Mouse (Mus musculus) heart, embryonic 10.5 days (tissue): Measurements from ENCODE around the gene Ccdc85b. TPM values are rescaled to one million over a fixed set of nuclear protein-coding genes. Genes with fewer than 3 reads are reported as not detected.
A peak's percentile ranks its signal among the peaks of the same experiment; 100 is the strongest.

ENCODE experiments used
- DNase-seq: peaks from one replicate; pipeline ENCODE4 v3.0.0-alpha.2; 2017; ENCODE audit warnings: low spot score
- H3K27ac ChIP-seq: fragments of 300-500 bp; sonication (generic); 2 replicates; pipeline ENCODE4 v1.5.1; 2016; ENCODE audit warnings: mild to moderate bottlenecking
- H3K27me3 ChIP-seq: fragments of 300-500 bp; sonication (generic); 2 replicates; pipeline ENCODE4 v1.6.1; 2016; ENCODE audit warnings: mild to moderate bottlenecking; ENCODE audit not compliant: poor library complexity, insufficient read depth, severe bottlenecking
- H3K36me3 ChIP-seq: fragments of 300-500 bp; sonication (generic); 2 replicates; pipeline ENCODE4 v1.6.1; 2016; ENCODE audit warnings: mild to moderate bottlenecking, moderate library complexity
- H3K4me1 ChIP-seq: fragments of 300-500 bp; sonication (generic); 2 replicates; pipeline ENCODE4 v1.6.1; 2016; ENCODE audit warnings: mild to moderate bottlenecking
- H3K4me3 ChIP-seq: fragments of 300-500 bp; sonication (generic); 2 replicates; pipeline ENCODE4 v1.5.1; 2016; ENCODE audit warnings: mild to moderate bottlenecking, moderate library complexity
- H3K9me3 ChIP-seq: fragments of 300-500 bp; sonication (generic); 2 replicates; pipeline ENCODE4 v1.6.1; 2016; ENCODE audit warnings: mild to moderate bottlenecking, moderate library complexity
- WGBS: fragments of 180-500 bp; shearing (Covaris S2); methylation state at CpG from one replicate; pipeline ENCODE4 v1.1.7; 2016; 5-methylcytosine and 5-hydroxymethylcytosine counted together
- polyA plus RNA-seq: library from polyadenylated mRNA; unstranded; fragments of >200 nt; fragmentation: Nextera tagmentation; extraction: Ambion mirVana; gene quantifications from 2 replicates; pipeline ENCODE4 v1.2.1, GENCODE M21; 2016

Ccdc85b gene
- polyA plus RNA-seq, 1 experiment from 2014 or later = 11.6 TPM

DNA sequence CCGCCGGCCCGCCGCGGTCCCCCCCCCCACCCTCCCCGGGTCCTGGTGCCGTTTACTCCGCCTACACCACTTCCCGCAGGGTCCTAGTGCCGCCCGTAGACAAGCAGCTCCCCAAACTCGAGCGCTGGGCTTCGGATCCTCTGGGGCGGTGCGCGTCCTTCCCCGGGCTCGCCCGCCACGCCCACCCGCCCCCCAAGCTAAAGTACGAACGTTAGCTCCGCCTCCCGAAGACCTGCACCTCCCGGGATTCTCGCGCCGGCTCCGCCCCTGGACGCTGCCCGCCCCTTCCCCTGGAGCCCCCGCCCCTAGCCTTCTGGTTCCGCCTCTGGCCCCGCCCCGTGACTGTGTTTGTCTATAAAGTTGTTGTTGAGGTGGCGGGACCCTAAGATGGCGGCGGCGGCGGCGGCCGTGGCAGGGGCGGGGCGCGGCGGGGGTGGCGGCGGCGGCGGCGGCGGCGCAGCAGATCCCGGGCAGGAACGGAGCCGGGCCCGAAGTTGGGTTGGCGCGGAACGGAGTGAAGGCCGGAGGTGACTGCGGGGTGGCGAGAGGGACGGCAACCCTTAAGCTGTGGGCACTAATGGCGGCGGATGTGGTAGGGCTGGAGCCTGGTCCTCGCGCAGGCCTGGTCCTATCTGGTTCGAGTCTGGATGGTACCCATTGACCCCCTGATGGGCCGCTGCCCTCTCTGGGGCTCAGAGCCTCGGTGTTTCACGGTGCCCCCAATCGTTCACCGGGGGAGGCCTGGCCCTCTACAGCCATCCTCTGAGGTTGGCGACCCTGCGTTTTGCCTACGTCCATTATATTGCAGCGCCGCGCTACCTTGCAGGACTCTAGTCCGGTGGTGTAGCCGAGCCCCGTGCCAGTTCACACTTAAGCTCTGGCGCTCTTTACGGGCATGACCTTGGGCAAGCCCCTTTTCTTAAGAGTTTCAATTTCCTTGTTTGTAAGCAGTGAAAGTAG lies 32.6 kb downstream of the Ccdc85b start, which contains the start of the genes Drap1 and AI837181:
Gene Drap1 (minus strand): TSS at position 198 of the 960 bp plus-strand sequence.
Gene AI837181 (plus strand): TSS at position 363 of the 960 bp plus-strand sequence.
- under 1% methylated on average over 73 of the region's 87 CpGs for WGBS
- H3K4me1 ChIP-seq = peaks cover 30% of the 10 kb centered on the region
- H3K27ac ChIP-seq = peak within 1 kb of the TSS; percentile 95
- H3K4me3 ChIP-seq = peak within 1 kb of the TSS; percentile 84
- H3K36me3 ChIP-seq = peaks cover 46% of the 10 kb centered on the region
- peak; percentile 99 for DNase-seq
- H3K27me3 ChIP-seq = no peaks in the 10 kb centered on the region
- H3K9me3 ChIP-seq = no peaks in the 10 kb centered on the region

DNA sequence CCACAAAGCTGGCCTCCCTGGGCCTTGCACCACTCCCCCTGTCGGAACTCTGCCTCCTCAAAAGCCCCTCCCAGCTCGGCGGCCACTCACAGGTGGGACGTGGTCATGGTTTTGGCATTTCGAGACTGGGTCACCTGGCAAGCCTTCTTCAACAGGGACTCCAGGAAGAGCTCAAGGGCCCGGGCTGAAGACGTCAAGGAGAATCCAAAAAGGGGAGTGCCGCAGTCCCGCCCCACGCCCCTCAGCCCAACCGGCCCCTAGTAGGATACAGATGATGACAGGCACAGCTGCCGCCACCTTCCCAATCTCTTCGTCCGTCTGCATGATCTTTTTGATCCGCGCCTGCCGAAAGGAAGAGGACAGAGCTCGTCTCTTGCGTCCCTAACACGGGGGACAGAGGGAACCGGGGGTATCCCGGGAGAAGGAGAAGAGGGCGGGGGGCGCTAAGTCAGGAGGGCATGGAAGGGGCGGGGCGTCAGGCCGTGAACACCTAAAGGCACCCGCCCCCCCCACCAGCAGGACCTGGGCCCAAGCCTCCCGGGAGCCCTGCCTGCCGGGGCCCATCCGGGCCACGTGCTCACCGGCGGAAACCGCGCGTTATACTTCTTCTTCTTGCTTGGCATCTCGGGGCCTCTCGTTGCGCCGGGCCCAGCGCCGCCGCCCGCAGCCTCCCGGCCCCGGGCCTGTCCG lies 33.5 kb downstream of the Ccdc85b start:
- Histone ChIP-seq H3K36me3 (peaks cover 49% of the 10 kb centered on the region), H3K27me3 (no peaks in the 10 kb centered on the region), H3K9me3 (no peaks in the 10 kb centered on the region), H3K27ac (peak overlapping the region; percentile 95), H3K4me1 (peaks cover 30% of the 10 kb centered on the region), H3K4me3 (peak overlapping the region; percentile 84)
- under 1% methylated on average over 37 of the region's 48 CpGs for WGBS
- DNase-seq = peak; percentile 92

DNA sequence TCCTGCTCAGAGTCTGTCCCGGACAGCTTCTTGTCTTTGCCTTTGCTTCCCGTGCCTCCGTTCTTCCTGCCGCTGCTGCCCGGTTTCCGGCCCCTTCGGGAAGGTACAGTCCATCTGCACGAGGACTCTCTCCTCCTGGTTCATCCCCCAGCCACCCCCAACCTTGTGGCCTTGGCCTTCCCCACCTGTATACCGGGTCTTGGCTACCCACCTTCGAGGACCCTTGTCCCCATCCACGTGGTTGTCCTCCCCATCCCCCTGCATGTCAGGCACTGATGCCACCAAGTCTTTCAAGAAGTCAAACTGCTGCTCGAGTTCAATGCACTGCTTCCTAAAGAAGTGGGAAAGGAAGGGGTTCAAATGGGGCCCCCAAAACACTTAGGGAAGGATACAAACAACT lies 34.1 kb downstream of the Ccdc85b start:
- peak overlapping the region; percentile 84 for H3K4me3 ChIP-seq
- peak overlapping the region; percentile 95; the same call in 1 of the 2 replicates for H3K27ac ChIP-seq
- WGBS = 65% methylated on average over 12 of the region's 12 CpGs
- no peak for DNase-seq
- H3K4me1 ChIP-seq = peaks cover 30% of the 10 kb centered on the region
- H3K36me3 ChIP-seq = peaks cover 49% of the 10 kb centered on the region
- H3K27me3 ChIP-seq = no peaks in the 10 kb centered on the region
- no peaks in the 10 kb centered on the region for H3K9me3 ChIP-seq

DNA sequence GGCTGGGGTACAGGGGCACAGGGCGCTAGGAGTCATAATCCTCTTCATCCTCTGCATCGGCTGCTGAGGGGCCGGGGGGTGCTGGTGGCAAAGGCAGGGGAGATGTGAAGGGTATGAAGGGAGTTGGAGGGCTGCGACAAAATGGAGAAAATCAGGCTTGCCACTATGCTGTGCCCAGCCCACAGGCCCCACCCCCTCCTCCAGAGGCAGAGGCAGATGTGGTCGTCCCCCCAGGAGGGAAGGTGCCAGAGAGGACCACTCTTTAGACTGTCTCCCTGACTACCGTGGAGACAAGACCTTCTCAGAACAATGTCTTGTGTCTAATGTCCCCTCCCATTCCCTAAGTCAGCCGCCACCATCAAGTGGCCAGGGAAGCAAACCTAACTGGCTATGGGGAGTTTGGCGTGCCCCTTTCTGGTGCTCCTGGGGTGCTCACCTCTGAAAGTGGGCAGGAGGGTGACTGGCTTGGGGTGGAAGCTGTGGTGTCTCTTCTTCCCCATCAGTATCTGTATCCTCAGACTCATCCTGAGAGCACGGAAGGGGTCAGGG lies 34.7 kb downstream of the Ccdc85b start:
- no peaks in the 10 kb centered on the region for H3K9me3 ChIP-seq
- peaks cover 55% of the 10 kb centered on the region for H3K36me3 ChIP-seq
- peak overlapping the region; percentile 84 for H3K4me3 ChIP-seq
- peaks cover 30% of the 10 kb centered on the region for H3K4me1 ChIP-seq
- no peaks in the 10 kb centered on the region for H3K27me3 ChIP-seq
- DNase-seq = no peak
- 89% methylated on average over 9 of the region's 9 CpGs for WGBS
- H3K27ac ChIP-seq = no peak overlapping the region

DNA sequence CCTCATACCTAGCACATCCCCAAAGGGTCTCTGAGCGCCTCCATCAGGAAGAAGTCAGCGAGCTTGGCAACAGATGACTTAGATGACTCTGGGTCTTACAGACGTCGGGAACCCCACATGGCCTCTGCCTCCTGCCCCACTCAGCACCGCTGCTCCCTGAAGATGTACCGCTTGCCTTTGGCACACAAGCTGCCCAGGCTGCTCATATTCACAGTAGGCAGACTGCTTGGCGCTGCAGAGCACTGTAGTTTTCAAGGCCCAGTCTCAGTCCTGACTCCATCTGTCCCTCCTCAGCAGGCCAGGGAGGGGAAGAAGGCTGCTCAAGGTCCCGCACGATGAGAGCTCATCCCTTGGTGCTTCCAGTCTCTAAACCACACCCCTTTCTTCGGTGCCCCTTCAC lies 35.4 kb downstream of the Ccdc85b start:
- peaks cover 30% of the 10 kb centered on the region for H3K4me1 ChIP-seq
- no peaks in the 10 kb centered on the region for H3K27me3 ChIP-seq
- H3K9me3 ChIP-seq = no peaks in the 10 kb centered on the region
- H3K27ac ChIP-seq = no peak overlapping the region
- no peak for DNase-seq
- peaks cover 54% of the 10 kb centered on the region for H3K36me3 ChIP-seq
- 81% methylated on average over 10 of the region's 10 CpGs for WGBS
- H3K4me3 ChIP-seq = no peak overlapping the region

DNA sequence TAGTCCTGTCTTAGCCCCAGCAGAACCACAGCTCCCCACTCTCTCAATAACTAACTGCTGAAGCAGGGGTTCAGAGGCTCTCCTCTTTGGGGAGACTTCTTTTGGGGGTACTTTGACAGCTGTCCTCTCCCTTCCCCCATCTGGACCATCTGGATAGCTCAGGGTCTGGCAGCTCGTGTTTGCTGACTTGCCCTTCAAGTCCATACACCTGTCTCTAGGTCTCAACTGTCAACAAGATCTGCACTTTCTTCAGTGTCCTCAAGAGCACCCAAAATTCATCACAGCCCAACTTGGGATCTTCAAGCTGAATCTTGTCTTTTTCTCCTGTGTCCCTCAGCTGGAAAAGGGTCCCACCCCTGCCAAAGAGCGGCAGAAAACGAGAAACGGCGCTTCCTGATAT lies 35.9 kb downstream of the Ccdc85b start:
- Histone ChIP-seq H3K27ac (no peak overlapping the region), H3K36me3 (peaks cover 49% of the 10 kb centered on the region), H3K27me3 (no peaks in the 10 kb centered on the region), H3K4me3 (no peak overlapping the region), H3K4me1 (peaks cover 26% of the 10 kb centered on the region), H3K9me3 (no peaks in the 10 kb centered on the region)
- DNase-seq = no peak
- WGBS = 94% methylated on average over 5 of the region's 5 CpGs

DNA sequence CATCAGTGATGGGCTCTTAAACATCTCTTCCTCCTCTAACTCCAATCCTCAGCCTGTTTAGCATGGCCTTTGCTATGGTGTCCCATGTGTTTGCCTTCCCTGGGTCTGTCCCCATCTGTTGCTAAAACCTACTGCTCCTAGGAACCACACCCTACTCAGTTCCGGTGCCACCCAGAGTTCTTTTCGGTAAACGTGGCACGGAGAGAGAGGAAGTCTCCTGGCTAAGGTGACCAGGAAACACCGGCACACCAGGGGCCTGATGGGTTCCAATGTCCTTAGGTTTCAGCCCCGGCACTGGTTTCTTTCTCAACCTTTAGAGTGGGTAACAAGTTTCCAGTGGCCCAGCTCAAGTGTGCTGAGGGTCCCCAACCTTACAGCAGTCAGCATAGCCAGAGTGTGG lies 37.1 kb downstream of the Ccdc85b start:
- DNase-seq = no peak
- Histone ChIP-seq H3K27ac (no peak overlapping the region), H3K4me3 (no peak overlapping the region), H3K4me1 (peaks cover 14% of the 10 kb centered on the region), H3K9me3 (no peaks in the 10 kb centered on the region), H3K36me3 (peaks cover 40% of the 10 kb centered on the region), H3K27me3 (no peaks in the 10 kb centered on the region)
- WGBS = 91% methylated on average over 6 of the region's 6 CpGs

DNA sequence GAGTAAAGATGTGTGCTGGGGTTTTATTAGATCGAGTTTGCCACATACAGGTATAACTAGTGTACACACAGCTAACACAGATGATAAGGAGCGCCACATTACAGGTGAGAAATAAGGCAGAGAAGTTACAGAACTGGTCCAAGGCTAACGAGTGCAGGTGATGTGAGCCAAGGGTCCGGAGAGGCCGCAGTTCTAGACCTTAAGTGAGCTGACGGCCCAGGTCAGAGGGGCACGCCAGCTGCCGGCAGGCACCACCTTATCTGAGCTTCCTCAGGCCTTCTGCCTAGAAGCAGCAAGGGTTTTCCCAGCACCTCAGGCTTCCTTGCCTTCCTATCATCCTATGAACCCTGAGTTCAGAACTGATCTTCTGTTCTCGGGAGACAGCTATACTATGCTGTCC lies 38.1 kb downstream of the Ccdc85b start:
- DNase-seq = no peak
- no peak overlapping the region for H3K4me3 ChIP-seq
- peaks cover 40% of the 10 kb centered on the region for H3K36me3 ChIP-seq
- peaks cover 14% of the 10 kb centered on the region for H3K4me1 ChIP-seq
- 81% methylated on average over 9 of the region's 9 CpGs for WGBS
- H3K9me3 ChIP-seq = no peaks in the 10 kb centered on the region
- no peak overlapping the region for H3K27ac ChIP-seq
- no peaks in the 10 kb centered on the region for H3K27me3 ChIP-seq

DNA sequence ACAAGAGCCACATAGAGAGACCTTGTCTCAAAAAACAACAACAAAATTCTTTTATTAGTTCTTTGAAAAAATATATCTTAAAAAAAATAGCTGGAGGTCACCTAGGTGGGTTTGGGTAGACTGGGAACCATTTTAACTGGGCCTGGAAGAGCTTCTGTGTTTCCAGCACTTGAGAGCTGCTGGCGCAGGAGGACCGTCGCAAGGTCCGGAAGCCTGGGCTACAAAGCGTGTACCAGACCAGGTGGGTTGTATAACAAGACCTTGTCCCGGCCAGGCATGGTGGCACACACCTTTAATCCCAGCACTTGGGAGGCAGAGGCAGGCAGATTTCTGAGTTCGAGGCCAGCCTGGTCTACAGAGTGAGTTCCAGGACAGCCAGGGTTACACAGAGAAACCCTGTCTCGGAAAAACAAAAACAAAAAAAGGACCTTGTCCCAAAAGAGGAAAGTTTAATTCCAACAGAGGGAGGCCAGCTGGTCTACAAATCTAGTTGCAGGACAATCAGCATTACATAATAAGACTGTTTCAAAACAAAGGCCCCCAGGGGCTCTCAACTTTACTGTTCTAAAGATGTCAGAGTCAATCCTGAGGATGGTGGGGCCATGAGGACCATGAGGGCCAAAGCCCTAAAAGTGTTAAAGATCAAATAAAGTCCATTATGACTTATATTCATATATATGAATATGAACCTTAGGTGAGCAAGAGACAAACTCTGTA lies 38.8 kb downstream of the Ccdc85b start:
- H3K36me3 ChIP-seq = peaks cover 40% of the 10 kb centered on the region
- no peak overlapping the region for H3K4me3 ChIP-seq
- H3K27ac ChIP-seq = no peak overlapping the region
- no peaks in the 10 kb centered on the region for H3K27me3 ChIP-seq
- peaks cover 15% of the 10 kb centered on the region for H3K4me1 ChIP-seq
- no peaks in the 10 kb centered on the region for H3K9me3 ChIP-seq
- no peak for DNase-seq
- WGBS = 88% methylated on average over 8 of the region's 8 CpGs

DNA sequence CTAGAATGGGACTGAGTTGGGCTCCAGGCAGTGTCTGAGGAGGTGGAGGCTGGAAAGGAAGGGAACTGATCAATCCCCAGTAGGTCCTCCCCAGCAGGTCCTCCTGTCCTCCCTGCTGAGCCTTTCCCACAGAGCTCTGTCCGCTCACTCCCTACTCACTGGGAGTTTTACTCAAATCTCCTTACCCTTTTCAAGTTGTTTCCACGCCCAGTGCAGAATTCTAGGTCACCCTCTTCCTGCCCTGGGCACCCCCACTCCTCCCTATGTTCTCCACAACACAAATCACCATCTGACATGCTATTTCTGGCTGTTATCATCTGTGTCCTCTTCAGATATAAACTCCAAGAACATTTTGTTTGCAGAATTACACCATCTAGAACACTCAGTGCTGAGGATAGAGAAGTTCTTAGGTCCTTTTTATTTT lies 43.1 kb downstream of the Ccdc85b start:
- Histone ChIP-seq H3K27me3 (no peaks in the 10 kb centered on the region), H3K4me3 (no peak overlapping the region), H3K4me1 (peaks cover 11% of the 10 kb centered on the region; the same call in 1 of the 2 replicates), H3K36me3 (peaks cover 9% of the 10 kb centered on the region; the same call in 1 of the 2 replicates), H3K27ac (no peak overlapping the region), H3K9me3 (no peaks in the 10 kb centered on the region)
- WGBS = 60% methylated on average over 2 of the region's 2 CpGs
- DNase-seq = no peak

DNA sequence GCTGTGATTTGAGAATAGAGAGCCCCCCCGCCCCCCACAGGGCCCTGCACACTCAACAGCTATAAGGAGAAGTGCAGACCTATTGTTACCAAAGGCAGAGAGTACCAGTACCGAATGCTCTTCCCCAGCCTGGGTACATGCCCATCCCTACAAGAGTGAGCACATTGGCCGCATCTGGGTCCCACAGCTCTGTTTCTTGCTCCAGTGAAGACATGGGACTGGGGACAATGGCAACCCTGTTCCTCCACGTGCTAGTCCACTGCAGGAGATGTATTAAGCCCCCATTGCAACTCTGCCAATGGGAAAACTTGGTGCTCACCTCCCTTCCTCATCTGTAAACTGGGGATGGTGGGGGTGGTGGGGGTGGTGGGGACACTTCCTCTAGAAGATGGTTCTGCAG lies 43.9 kb downstream of the Ccdc85b start:
- peaks cover 11% of the 10 kb centered on the region; the same call in 1 of the 2 replicates for H3K4me1 ChIP-seq
- peaks cover 11% of the 10 kb centered on the region; the same call in 1 of the 2 replicates for H3K36me3 ChIP-seq
- no peaks in the 10 kb centered on the region for H3K27me3 ChIP-seq
- H3K9me3 ChIP-seq = no peaks in the 10 kb centered on the region
- no peak for DNase-seq
- 73% methylated on average over 4 of the region's 4 CpGs for WGBS
- no peak overlapping the region for H3K27ac ChIP-seq
- no peak overlapping the region for H3K4me3 ChIP-seq

DNA sequence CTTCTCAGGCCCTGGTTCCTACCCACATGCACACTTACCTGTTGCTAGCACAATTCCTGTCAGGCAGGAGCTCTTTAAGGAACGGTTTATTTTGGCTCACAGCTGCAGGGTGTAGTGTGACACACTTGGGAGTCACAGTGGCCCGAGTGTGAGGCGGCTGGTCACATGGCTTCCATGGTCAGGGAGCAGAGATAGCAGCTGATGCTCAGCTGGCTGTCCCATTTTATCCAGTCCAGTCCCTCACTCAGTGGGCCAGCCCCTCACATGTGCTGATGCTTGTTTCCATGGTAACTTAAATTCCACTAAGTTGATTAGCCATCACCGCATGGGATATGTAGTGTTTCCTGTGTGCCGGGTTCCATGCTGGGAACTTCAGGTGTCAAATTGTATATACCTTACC lies 45.7 kb downstream of the Ccdc85b start:
- Histone ChIP-seq H3K4me3 (no peak overlapping the region), H3K27ac (no peak overlapping the region), H3K9me3 (no peaks in the 10 kb centered on the region), H3K36me3 (0 out of 2 replicates have a peak, but pooled peaks cover 4% of the 10 kb centered on the region), H3K4me1 (peaks cover 30% of the 10 kb centered on the region), H3K27me3 (no peaks in the 10 kb centered on the region)
- DNase-seq = no peak
- 73% methylated on average over 5 of the region's 5 CpGs for WGBS
